Mouse (Mus musculus) midbrain, postnatal 0 days (tissue): ENCODE results near the gene Lpcat3. TPM values are rescaled to one million over a fixed set of nuclear protein-coding genes. Genes with fewer than 3 reads are reported as not detected.
"Not testable (repeated sequence)": the region's sequence is repeated elsewhere in the genome, so short reads cannot be mapped to it uniquely, and the experiment has no call there.

Experiments
- ATAC-seq: fragments of 200-750 bp; cut with Nextera tagmentation; 2 replicates; pipeline ENCODE4 v1.8.0; 2017; ENCODE audit warnings: moderate number of reproducible peaks, mild to moderate bottlenecking, moderate TSS enrichment, moderate library complexity; ENCODE audit not compliant: low FRiP score
- DNase-seq: peaks from one replicate; pipeline ENCODE4 v3.0.0-alpha.2; 2015; ENCODE audit warnings: low spot score
- H3K27ac ChIP-seq: fragments of 300-500 bp; sonication (generic); 2 replicates; pipeline ENCODE4 v1.5.1; 2014; ENCODE audit warnings: low read depth, mild to moderate bottlenecking, low read length, mixed read lengths
- H3K27me3 ChIP-seq: fragments of 300-500 bp; sonication (generic); 2 replicates; pipeline ENCODE4 v1.6.1; 2014; ENCODE audit warnings: low read length, control low read depth, mixed read lengths; ENCODE audit not compliant: insufficient read depth
- H3K36me3 ChIP-seq: fragments of 300-500 bp; sonication (generic); 2 replicates; pipeline ENCODE4 v1.6.1; 2014; ENCODE audit warnings: low read length, control low read depth, mixed read lengths; ENCODE audit not compliant: insufficient read depth
- H3K4me1 ChIP-seq: fragments of 300-500 bp; sonication (generic); 2 replicates; pipeline ENCODE4 v1.6.1; 2014; ENCODE audit warnings: mild to moderate bottlenecking, control low read depth, antibody characterized with exemption, low read length, mixed read lengths; ENCODE audit not compliant: insufficient read depth
- H3K4me2 ChIP-seq: fragments of 300-500 bp; sonication (generic); 2 replicates; pipeline ENCODE4 v1.6.1; 2014; ENCODE audit warnings: low read depth, mild to moderate bottlenecking, low read length, mixed read lengths; ENCODE audit not compliant: poor library complexity, severe bottlenecking
- H3K4me3 ChIP-seq: fragments of 300-500 bp; sonication (generic); 2 replicates; pipeline ENCODE4 v1.5.1; 2014; ENCODE audit warnings: low read depth, mild to moderate bottlenecking, low read length, moderate library complexity
- H3K9ac ChIP-seq: fragments of 300-500 bp; sonication (generic); replicated peaks from 2 replicates; pipeline ENCODE4 v1.6.1; 2014; ENCODE audit warnings: mild to moderate bottlenecking, low read length, moderate library complexity, mixed read lengths; ENCODE audit not compliant: poor library complexity, severe bottlenecking
- H3K9me3 ChIP-seq: fragments of 300-500 bp; sonication (generic); 2 replicates; pipeline ENCODE4 v1.6.1; 2016; ENCODE audit warnings: low read length, control low read depth
- CTCF ChIP-seq: IDR thresholded peaks from 2 replicates; pipeline ENCODE4 v1.5.1; 2016; ENCODE audit warnings: antibody characterized with exemption, mild to moderate bottlenecking
- WGBS: fragments of 180-500 bp; shearing (Covaris S2); extraction: QIAGEN DNeasy Blood & Tissue Kit; methylation state at CpG from one replicate; pipeline ENCODE4 v1.1.7; 2014; 5-methylcytosine and 5-hydroxymethylcytosine counted together
- polyA plus RNA-seq: library from polyadenylated mRNA; unstranded; fragments of >200 nt; fragmentation: Nextera tagmentation; extraction: Ambion mirVana; gene quantifications from 2 replicates; pipeline ENCODE4 v1.2.1, GENCODE M21; 2015
- total RNA-seq: library from RNA; depleted of rRNA; stranded (reverse); fragments of >200 nt; gene quantifications from 2 replicates; pipeline ENCODE4 v1.2.3, GENCODE M21; 2014

The Lpcat3 gene
- total and polyA plus RNA-seq, 2 experiments from 2014 or later = 35.0 to 40.0 TPM

DNA sequence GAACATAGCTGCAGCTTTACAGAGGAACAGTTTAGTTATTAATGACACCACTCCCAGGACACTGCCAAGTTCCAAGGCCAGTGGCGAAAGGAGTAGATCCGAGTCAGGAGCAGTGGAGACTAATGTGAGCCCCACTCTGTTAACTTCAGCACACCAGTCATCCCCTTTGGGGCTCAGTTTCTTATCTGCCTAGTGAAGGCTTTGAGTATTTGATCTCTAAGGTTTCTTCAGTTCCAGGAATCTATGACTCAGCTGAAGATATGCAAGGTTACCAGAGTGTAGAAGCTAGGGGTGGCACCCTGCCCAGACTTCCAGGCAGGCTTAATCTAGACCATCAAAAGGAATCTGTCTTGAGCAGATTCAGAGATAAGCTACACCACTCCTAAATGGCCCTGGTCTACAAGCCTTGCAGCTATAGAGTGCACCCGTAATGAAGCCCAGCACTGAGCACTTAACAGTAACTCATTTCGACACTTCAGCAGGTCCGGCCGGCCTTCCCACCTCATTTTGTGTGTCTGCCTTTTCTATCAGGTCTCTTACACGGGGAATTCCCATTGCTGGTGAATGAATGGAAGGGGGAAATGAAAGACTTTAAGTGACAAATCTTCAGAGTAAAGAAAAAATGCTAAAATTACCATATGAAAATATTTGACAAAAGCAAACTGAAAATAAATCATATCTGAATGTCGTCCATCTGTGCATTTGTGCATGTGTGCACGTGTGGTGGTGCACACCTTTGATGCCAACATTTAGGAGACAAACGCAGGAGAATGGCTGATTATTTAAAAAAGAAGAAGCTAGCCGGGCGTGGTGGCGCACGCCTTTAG lies 21.0 kb downstream of the Lpcat3 start:
- Histone ChIP-seq H3K4me1 (no peaks in the 10 kb centered on the region), H3K4me2 (no peak overlapping the region), H3K4me3 (no peak overlapping the region), H3K27ac (no peak overlapping the region), H3K36me3 (no peaks in the 10 kb centered on the region), H3K27me3 (no peaks in the 10 kb centered on the region), H3K9ac (no peak overlapping the region), H3K9me3 (no peaks in the 10 kb centered on the region)
- no peak for ATAC-seq
- 92% methylated on average over 14 of the region's 14 CpGs for WGBS
- no peak for TF ChIP-seq CTCF
- no peak for DNase-seq

GRCm38 (mm10) chr6:124685606-124686386 lies 23.0 kb downstream of the Lpcat3 start:
- Histone ChIP-seq H3K4me1 (no peaks in the 10 kb centered on the region), H3K27ac (no peak overlapping the region), H3K9ac (no peak overlapping the region), H3K27me3 (no peaks in the 10 kb centered on the region), H3K9me3 (no peaks in the 10 kb centered on the region), H3K4me3 (no peak overlapping the region), H3K4me2 (no peak overlapping the region), H3K36me3 (no peaks in the 10 kb centered on the region)
- 90% methylated on average over 12 of the region's 12 CpGs for WGBS
- DNase-seq (no peak), ATAC-seq (no peak)
- TF ChIP-seq CTCF = no peak

DNA sequence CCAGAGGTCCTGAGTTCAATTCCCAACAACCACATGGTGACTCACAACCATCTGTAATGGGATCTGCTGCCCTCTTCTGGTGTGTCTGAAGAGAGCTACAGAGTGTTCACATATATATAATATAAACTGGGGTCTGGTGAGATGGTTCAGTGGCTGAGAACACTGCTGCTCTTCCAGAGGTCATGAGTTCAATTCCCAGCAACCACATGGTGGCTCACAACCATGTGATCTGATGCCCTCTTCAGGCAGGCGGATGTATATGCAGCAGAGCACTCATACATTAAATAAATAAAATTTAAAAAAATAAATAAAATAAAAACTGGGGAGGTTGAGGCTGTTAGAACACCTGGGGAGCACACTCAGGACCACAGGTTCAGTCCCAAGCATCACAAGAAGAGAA lies 23.8 kb downstream of the Lpcat3 start:
- H3K4me2 ChIP-seq, H3K4me1 ChIP-seq, H3K36me3 ChIP-seq, H3K27me3 ChIP-seq, H3K4me3 ChIP-seq, H3K9me3 ChIP-seq, H3K27ac ChIP-seq, ATAC-seq, H3K9ac ChIP-seq, DNase-seq: not testable (repeated sequence)
- 82% methylated on average over 1 of the region's 1 CpGs for WGBS
- TF ChIP-seq CTCF = peak; percentile 17; the same call in 1 of the 2 replicates

- no peak for DNase-seq
- Histone ChIP-seq H3K4me1 (no peaks in the 10 kb centered on the region), H3K27me3 (no peaks in the 10 kb centered on the region), H3K9ac (no peak overlapping the region), H3K27ac (no peak overlapping the region), H3K9me3 (no peaks in the 10 kb centered on the region), H3K4me2 (no peak overlapping the region), H3K4me3 (no peak overlapping the region), H3K36me3 (no peaks in the 10 kb centered on the region)
- no peak for ATAC-seq
- no peak for TF ChIP-seq CTCF
- 85% methylated on average over 8 of the region's 8 CpGs for WGBS
Measured at GRCm38 (mm10) chr6:124688151-124688758, 25.4 kb downstream of the Lpcat3 start.

GRCm38 (mm10) chr6:124689011-124689410 lies 26.2 kb downstream of the Lpcat3 start:
- ATAC-seq = no peak
- Histone ChIP-seq H3K4me3 (no peak overlapping the region), H3K9me3 (no peaks in the 10 kb centered on the region), H3K4me1 (no peaks in the 10 kb centered on the region), H3K9ac (no peak overlapping the region), H3K27me3 (no peaks in the 10 kb centered on the region), H3K36me3 (no peaks in the 10 kb centered on the region), H3K4me2 (no peak overlapping the region), H3K27ac (no peak overlapping the region)
- no peak for TF ChIP-seq CTCF
- 94% methylated on average over 3 of the region's 3 CpGs for WGBS
- DNase-seq = no peak
